8 mouse cellular contexts compared by ENCODE assay signal in the genomic region with DNA sequence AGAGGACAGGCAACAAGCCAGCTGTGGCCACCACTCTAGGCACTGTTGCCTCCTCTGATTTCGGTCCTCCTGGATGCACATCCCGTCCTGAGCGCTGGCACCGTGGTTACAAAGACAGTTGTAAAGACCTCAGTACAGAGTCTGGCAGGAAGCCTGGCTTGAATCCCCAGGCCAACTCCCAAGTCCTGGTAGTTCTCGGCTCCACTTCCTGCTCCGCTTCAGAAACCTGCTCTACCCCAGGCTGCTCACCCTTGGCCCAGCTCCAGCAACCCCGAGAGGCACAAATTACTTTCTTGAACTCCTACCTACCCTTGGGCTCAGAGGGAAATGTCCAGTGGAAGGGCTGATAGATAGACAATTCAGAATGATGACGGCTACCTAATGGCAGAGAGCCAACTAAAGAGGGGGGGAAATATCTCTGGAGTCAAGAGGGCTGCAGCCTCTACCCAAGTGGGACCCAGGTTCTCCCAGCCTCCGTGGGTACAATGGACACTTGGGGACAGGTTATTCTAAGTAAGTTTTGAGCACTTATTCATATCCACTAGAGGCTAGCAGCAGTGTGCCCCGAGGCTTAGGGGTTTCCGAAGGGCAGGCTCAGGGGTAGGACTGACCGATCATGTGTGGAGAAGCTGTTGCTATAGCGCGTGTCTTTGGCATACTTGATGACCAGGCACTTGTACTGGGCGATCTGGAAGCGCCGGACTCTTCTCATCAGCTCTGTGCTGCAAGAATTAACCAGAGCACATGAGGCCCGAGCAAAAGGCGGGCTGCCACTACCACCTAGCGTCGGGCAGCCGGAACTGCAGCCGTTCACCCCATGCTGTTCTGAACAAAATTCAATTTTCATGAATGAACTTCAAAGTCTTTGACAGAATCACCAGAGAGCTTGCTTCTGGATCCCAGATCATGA. TPM values are rescaled to one million over a fixed set of nuclear protein-coding genes. Genes with fewer than 3 reads are reported as not detected.
DNase-seq lines count a peak whose midpoint lies in the region; ATAC-seq and TF ChIP-seq lines count a peak whose summit lies in the region.

No protein-coding gene starts in this region.

- no peak; a peak in 1 of 4 replicates for TF ChIP-seq EP300 in MEL (IDR thresholded peaks at IDR 0.05; ENCODE audit: low read depth in 1 of 2, low read length in 2 of 2)
- no peak for TF ChIP-seq EP300 in lung, postnatal 0 days (IDR thresholded peaks at IDR 0.05)

- peak; percentile 93 for DNase-seq in MEL (ENCODE audit: low read depth, low spot score)
- DNase-seq in cerebellum, adult 8-10 months, result peak; percentile 74
- peak; percentile 93 for DNase-seq in forebrain, postnatal 0 days
- peak; percentile 86 for DNase-seq in layer of hippocampus, postnatal 10 days (ENCODE audit: low spot score in 2 of 2)
- DNase-seq in lung, postnatal 0 days (ENCODE audit: low spot score), result peak; percentile 88
- peak; percentile 73 for DNase-seq in ovary, postnatal 14 days (ENCODE audit: low spot score)
- peak; percentile 82 for DNase-seq in thymus, postnatal 14 days

- peaks cover 12 to 41% of the 10 kb centered on the region in 2 experiments for H3K4me1 ChIP-seq in MEL (ENCODE audit: control insufficient read depth in 1 of 2, insufficient read depth in 2 of 2, low read length in 2 of 2)
- H3K4me1 ChIP-seq in forebrain, postnatal 0 days (ENCODE audit: insufficient read depth), result peaks cover 5% of the 10 kb centered on the region; the same call in 1 of the 2 replicates
- H3K4me1 ChIP-seq in lung, postnatal 0 days (ENCODE audit: insufficient read depth, low read depth, low read length), result peaks cover 52% of the 10 kb centered on the region

- peak; percentile 80 to 95 (median 87) for TF ChIP-seq CTCF in MEL (IDR thresholded peaks at IDR 0.05 in 2 of 3, conservative IDR thresholded peaks at IDR 0.05 in 1 of 3; ENCODE audit: control insufficient read depth in 1 of 3, insufficient read depth in 1 of 3, low read depth in 2 of 3, low read length in 3 of 3, poor library complexity in 1 of 3, severe bottlenecking in 1 of 3)
- TF ChIP-seq CTCF in forebrain, postnatal 0 days (IDR thresholded peaks at IDR 0.05; ENCODE audit: low read depth), result peak; percentile 96
- peak; percentile 97 for TF ChIP-seq CTCF in lung, postnatal 0 days (IDR thresholded peaks at IDR 0.05)

- peaks cover 24% of the 10 kb centered on the region for H3K79me2 ChIP-seq in MEL (ENCODE audit: control insufficient read depth, insufficient read depth, low read length, poor library complexity)

- peak overlapping the region; percentile 95 for H3K9ac ChIP-seq in MEL (ENCODE audit: control insufficient read depth, low read depth, low read length, poor library complexity, severe bottlenecking)
- H3K9ac ChIP-seq in forebrain, postnatal 0 days, result peak overlapping the region; percentile 25
- H3K9ac ChIP-seq in lung, postnatal 0 days (replicated peaks; ENCODE audit: low read depth), result no peak overlapping the region

- H3K4me2 ChIP-seq in forebrain, postnatal 0 days (ENCODE audit: low read depth), result peak overlapping the region; percentile 85
- peak overlapping the region; percentile 63 for H3K4me2 ChIP-seq in lung, postnatal 0 days (replicated peaks; ENCODE audit: low read depth, low read length)

- peak overlapping the region; percentile 92 for H3K27ac ChIP-seq in MEL (ENCODE audit: control insufficient read depth, low read depth, low read length)
- no peak overlapping the region for H3K27ac ChIP-seq in forebrain, postnatal 0 days (ENCODE audit: low read depth, low read length)
- H3K27ac ChIP-seq in lung, postnatal 0 days (ENCODE audit: low read length), result peak overlapping the region; percentile 1; the same call in 1 of the 2 replicates

- WGBS in forebrain, postnatal 0 days, result 8% methylated on average over 23 of the region's 23 CpGs
- 4% methylated on average over 23 of the region's 23 CpGs for WGBS in lung, postnatal 0 days

- peak overlapping the region; percentile 56 to 80 for H3K4me3 ChIP-seq in MEL (ENCODE audit: control insufficient read depth in 1 of 2, insufficient read depth in 1 of 2, low read depth in 2 of 2, low read length in 2 of 2)
- peak overlapping the region; percentile 47; the same call in 1 of the 2 replicates for H3K4me3 ChIP-seq in forebrain, postnatal 0 days (ENCODE audit: low read depth, low read length)
- H3K4me3 ChIP-seq in lung, postnatal 0 days (ENCODE audit: low read depth, low read length), result 0 out of 2 replicates have a peak overlapping the region, but pooled peaks have one; percentile 0

- TF ChIP-seq POLR2A in MEL (IDR thresholded peaks at IDR 0.05; ENCODE audit: control insufficient read depth in 1 of 2, insufficient read depth in 1 of 2, low read depth in 1 of 2, low read length in 2 of 2, poor library complexity in 1 of 2), result no peak; a peak in 1 of 4 replicates

- peaks cover 4 to 26% of the 10 kb centered on the region in 2 experiments; a peak in 3 of 4 replicates for H3K36me3 ChIP-seq in MEL (ENCODE audit: control insufficient read depth in 1 of 2, insufficient read depth in 2 of 2, low read length in 2 of 2)
- no peaks in the 10 kb centered on the region for H3K36me3 ChIP-seq in forebrain, postnatal 0 days (ENCODE audit: insufficient read depth)
- no peaks in the 10 kb centered on the region for H3K36me3 ChIP-seq in lung, postnatal 0 days (ENCODE audit: insufficient read depth, low read length)

- peak; percentile 84 for ATAC-seq in forebrain, postnatal 0 days
- peak; percentile 60 to 67 for ATAC-seq in hematopoietic stem cell, adult 5-6 weeks (replicated peaks in 1 of 2; ENCODE audit: insufficient read depth in 1 of 2, low FRiP score in 2 of 2, low TSS enrichment in 1 of 2, low read depth in 1 of 2, poor library complexity in 2 of 2, severe bottlenecking in 2 of 2)
- ATAC-seq in lung, postnatal 0 days, result peak; percentile 82

- no peaks in the 10 kb centered on the region for H3K27me3 ChIP-seq in MEL (ENCODE audit: control insufficient read depth in 1 of 2, insufficient read depth in 2 of 2, low read length in 2 of 2)
- H3K27me3 ChIP-seq in forebrain, postnatal 0 days (ENCODE audit: insufficient read depth, low read length), result no peaks in the 10 kb centered on the region
- no peaks in the 10 kb centered on the region for H3K27me3 ChIP-seq in lung, postnatal 0 days (replicated peaks; ENCODE audit: insufficient read depth, low read length)

- no peaks in the 10 kb centered on the region for H3K9me3 ChIP-seq in MEL (replicated peaks; ENCODE audit: insufficient read depth, low read length)
- H3K9me3 ChIP-seq in forebrain, postnatal 0 days (ENCODE audit: low read length), result no peaks in the 10 kb centered on the region
- no peaks in the 10 kb centered on the region for H3K9me3 ChIP-seq in lung, postnatal 0 days (ENCODE audit: low read length)

- peak; percentile 88 for TF ChIP-seq RAD21 in MEL (IDR thresholded peaks at IDR 0.05; ENCODE audit: low read depth, low read length)

RNA-seq across cellular contexts. Expression of a gene that starts 1.4 kb away (rescaled TPM):
- total RNA-seq in MEL (2012; rRNA removed), result 3.3 and 3.5 TPM in 2 replicates
- polyA plus RNA-seq in MEL (2012; ENCODE audit: insufficient read depth in 1 of 2, insufficient read length in 2 of 2, low read depth in 1 of 2, low replicate concordance in 2 of 2, missing spikeins in 1 of 2), result 1 to 10 TPM in 1 of 2 experiments, not detected in 1; 3.8 TPM
- 3.6 and 3.8 TPM in 2 replicates for total RNA-seq in forebrain, postnatal 0 days (2014; rRNA removed)
- 7.4 and 8.8 TPM in 2 replicates for polyA plus RNA-seq in forebrain, postnatal 0 days (2015; fragmentation: Nextera tagmentation; extraction: Ambion mirVana)
- 3.9 and 4.5 TPM in 2 replicates for total RNA-seq in hematopoietic stem cell, adult 5-6 weeks (2017)
- 1 to 10 TPM; 5.6 to 7.3 TPM for total RNA-seq in layer of hippocampus, postnatal 10 days (2021)
- polyA plus RNA-seq in lung, postnatal 0 days (2015; fragmentation: Nextera tagmentation; extraction: Ambion mirVana), result 2.4 and 2.9 TPM in 2 replicates

RNA-seq across cellular contexts. Expression of a gene that starts 1.6 kb away (rescaled TPM):
- 171 and 172 TPM in 2 replicates for total RNA-seq in MEL (2012; rRNA removed)
- polyA plus RNA-seq in MEL (2012; ENCODE audit: insufficient read depth in 1 of 2, insufficient read length in 2 of 2, low read depth in 1 of 2, low replicate concordance in 2 of 2, missing spikeins in 1 of 2), result 100 to 1,000 TPM in 1 of 2 experiments, not detected in 1; 188 TPM
- total RNA-seq in forebrain, postnatal 0 days (2014; rRNA removed), result 10.3 and 29.8 TPM in 2 replicates
- 11.1 and 12.2 TPM in 2 replicates for polyA plus RNA-seq in forebrain, postnatal 0 days (2015; fragmentation: Nextera tagmentation; extraction: Ambion mirVana)
- total RNA-seq in hematopoietic stem cell, adult 5-6 weeks (2017), result 40.1 and 49.0 TPM in 2 replicates
- total RNA-seq in layer of hippocampus, postnatal 10 days (2021), result 1 to 10 TPM; 5.4 TPM
- 12.4 and 16.0 TPM in 2 replicates for polyA plus RNA-seq in lung, postnatal 0 days (2015; fragmentation: Nextera tagmentation; extraction: Ambion mirVana)

RNA-seq across cellular contexts. Expression of a gene that starts 14.8 kb away (rescaled TPM):
- total RNA-seq in MEL (2012; rRNA removed), result 0.46 and 0.85 TPM in 2 replicates
- under 1 TPM in 1 of 2 experiments, not detected in 1; 0.70 TPM for polyA plus RNA-seq in MEL (2012; ENCODE audit: insufficient read depth in 1 of 2, insufficient read length in 2 of 2, low read depth in 1 of 2, low replicate concordance in 2 of 2, missing spikeins in 1 of 2)
- total RNA-seq in forebrain, postnatal 0 days (2014; rRNA removed), result 1.5 and 2.0 TPM in 2 replicates
- polyA plus RNA-seq in forebrain, postnatal 0 days (2015; fragmentation: Nextera tagmentation; extraction: Ambion mirVana), result 0.52 and 1.1 TPM in 2 replicates
- total RNA-seq in hematopoietic stem cell, adult 5-6 weeks (2017), result 1.9 TPM in 1 of 2 replicates, not detected in the other
- 1 to 10 TPM; 3.4 to 3.5 TPM for total RNA-seq in layer of hippocampus, postnatal 10 days (2021)
- 0.27 TPM in 1 of 2 replicates, not detected in the other for polyA plus RNA-seq in lung, postnatal 0 days (2015; fragmentation: Nextera tagmentation; extraction: Ambion mirVana)

RNA-seq across cellular contexts. Expression of a gene that starts 14.8 kb away (rescaled TPM):
- total RNA-seq in MEL (2012; rRNA removed), result 160 and 189 TPM in 2 replicates
- 100 to 1,000 TPM in 1 of 2 experiments, not detected in 1; 384 TPM for polyA plus RNA-seq in MEL (2012; ENCODE audit: insufficient read depth in 1 of 2, insufficient read length in 2 of 2, low read depth in 1 of 2, low replicate concordance in 2 of 2, missing spikeins in 1 of 2)
- total RNA-seq in forebrain, postnatal 0 days (2014; rRNA removed), result 11.8 and 16.9 TPM in 2 replicates
- 14.4 and 15.7 TPM in 2 replicates for polyA plus RNA-seq in forebrain, postnatal 0 days (2015; fragmentation: Nextera tagmentation; extraction: Ambion mirVana)
- 81.0 and 97.1 TPM in 2 replicates for total RNA-seq in hematopoietic stem cell, adult 5-6 weeks (2017)
- total RNA-seq in layer of hippocampus, postnatal 10 days (2021), result 10 to 100 TPM; 11.3 to 12.3 TPM
- 96.0 and 108 TPM in 2 replicates for polyA plus RNA-seq in lung, postnatal 0 days (2015; fragmentation: Nextera tagmentation; extraction: Ambion mirVana)

RNA-seq across cellular contexts. Expression of a gene that starts 24.7 kb away (rescaled TPM):
- total RNA-seq in MEL (2012; rRNA removed), result 242 and 244 TPM in 2 replicates
- 100 to 1,000 TPM in 1 of 2 experiments, not detected in 1; 214 TPM for polyA plus RNA-seq in MEL (2012; ENCODE audit: insufficient read depth in 1 of 2, insufficient read length in 2 of 2, low read depth in 1 of 2, low replicate concordance in 2 of 2, missing spikeins in 1 of 2)
- 5.7 and 6.2 TPM in 2 replicates for total RNA-seq in forebrain, postnatal 0 days (2014; rRNA removed)
- 24.9 and 31.4 TPM in 2 replicates for polyA plus RNA-seq in forebrain, postnatal 0 days (2015; fragmentation: Nextera tagmentation; extraction: Ambion mirVana)
- 114 and 124 TPM in 2 replicates for total RNA-seq in hematopoietic stem cell, adult 5-6 weeks (2017)
- total RNA-seq in layer of hippocampus, postnatal 10 days (2021), result 1 to 10 TPM; 5.0 to 5.2 TPM
- polyA plus RNA-seq in lung, postnatal 0 days (2015; fragmentation: Nextera tagmentation; extraction: Ambion mirVana), result 15.0 and 26.2 TPM in 2 replicates

Comparison
In these comparisons a context has a peak if more than half of its experiments do, and no peak if none do; other contexts are left out.
1. H3K4me3 ChIP-seq: peak in every context shown above with its lines; median percentile 68 in MEL; 47 in forebrain, postnatal 0 days; 0 in lung, postnatal 0 days.